Mouse (Mus musculus): ENCODE measurements around the gene Hcn4. TPM values are rescaled to one million over a fixed set of nuclear protein-coding genes. Genes with fewer than 3 reads are reported as not detected.

The Hcn4 gene
- total and polyA plus RNA-seq, 2 experiments from 2014 or later: 0.61 to 7.4 TPM

DNA sequence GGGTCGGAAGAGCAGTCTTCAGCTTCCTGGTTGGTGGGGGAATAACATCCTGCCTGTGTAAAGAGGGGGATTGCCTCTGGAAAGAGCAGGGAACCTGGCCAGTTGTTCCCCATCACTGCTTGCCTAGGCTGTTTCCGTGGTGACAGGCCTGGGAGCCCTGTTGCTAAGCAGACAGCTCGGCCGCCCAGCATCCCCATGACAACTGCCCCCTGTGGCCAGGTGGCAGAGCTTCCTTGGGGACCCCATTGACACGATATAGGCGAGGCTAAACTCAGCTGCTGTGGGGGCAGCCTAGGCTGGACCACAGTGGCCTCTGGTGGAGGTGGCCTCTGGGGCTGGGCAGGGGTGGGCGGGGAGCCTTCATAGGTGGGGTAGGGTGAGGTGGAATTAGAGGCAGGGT, 40.6 kb downstream of the Hcn4 start:
- Histone ChIP-seq H3K4me1 (ENCODE audit: control insufficient read depth, insufficient read depth) (no peaks in the 10 kb centered on the region), H3K9ac (replicated peaks; ENCODE audit: low read depth, low read length) (no peak overlapping the region), H3K9me3 (replicated peaks; ENCODE audit: control insufficient read depth, low read length) (no peaks in the 10 kb centered on the region), H3K4me2 (ENCODE audit: low read depth, low read length) (no peak overlapping the region), H3K36me3 (replicated peaks; ENCODE audit: control insufficient read depth, insufficient read depth, low read length) (no peaks in the 10 kb centered on the region; the same call in 1 of the 2 replicates), H3K4me3 (ENCODE audit: low read depth, low read length) (no peak overlapping the region), H3K27ac (ENCODE audit: low read depth) (no peak overlapping the region), H3K27me3 (ENCODE audit: control insufficient read depth, insufficient read depth, low read length) (0 out of 2 replicates have a peak, but pooled peaks cover 8% of the 10 kb centered on the region)
- TF ChIP-seq CTCF (IDR thresholded peaks at IDR 0.05; ENCODE audit: low read depth) (peak; percentile 9; the same call in 1 of the 2 replicates), EP300 (IDR thresholded peaks at IDR 0.05; ENCODE audit: low read depth) (no peak)
- DNase-seq (ENCODE audit: low spot score) (no peak), ATAC-seq (ENCODE audit: insufficient read depth, low read depth) (no peak)
- WGBS: 34% methylated on average over 7 of the region's 7 CpGs

DNA sequence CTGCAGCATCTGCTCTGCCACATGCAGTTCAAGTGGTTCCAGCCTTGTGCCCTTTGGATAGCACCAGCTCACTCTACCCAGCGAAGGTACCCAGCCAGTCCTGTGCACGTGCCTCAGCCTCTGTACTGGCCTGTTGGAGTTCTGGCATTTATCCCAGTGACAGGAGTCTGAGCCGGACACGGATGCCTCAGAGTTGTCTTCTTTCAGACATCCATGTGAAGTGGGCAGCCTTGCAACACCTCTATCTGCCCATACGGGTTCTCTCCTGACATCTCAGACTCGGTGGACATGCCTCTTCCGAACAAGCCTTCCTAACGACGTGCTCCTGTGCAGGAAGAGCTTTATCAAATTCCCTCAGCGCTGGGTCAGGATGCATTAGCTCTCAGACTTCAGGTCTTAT, 47.9 kb downstream of the Hcn4 start:
- TF ChIP-seq EP300 (IDR thresholded peaks at IDR 0.05; ENCODE audit: low read depth): no peak
- DNase-seq (ENCODE audit: low spot score) (no peak), ATAC-seq (ENCODE audit: insufficient read depth, low read depth) (no peak; the same call in 1 of the 2 replicates)
- Histone ChIP-seq H3K9me3 (replicated peaks; ENCODE audit: control insufficient read depth, low read length) (no peaks in the 10 kb centered on the region), H3K4me2 (ENCODE audit: low read depth, low read length) (no peak overlapping the region), H3K4me3 (ENCODE audit: low read depth, low read length) (no peak overlapping the region), H3K27me3 (ENCODE audit: control insufficient read depth, insufficient read depth, low read length) (no peaks in the 10 kb centered on the region), H3K4me1 (ENCODE audit: control insufficient read depth, insufficient read depth) (no peaks in the 10 kb centered on the region), H3K36me3 (replicated peaks; ENCODE audit: control insufficient read depth, insufficient read depth, low read length) (peaks cover 4% of the 10 kb centered on the region), H3K9ac (replicated peaks; ENCODE audit: low read depth, low read length) (no peak overlapping the region), H3K27ac (ENCODE audit: low read depth) (no peak overlapping the region)
- 16% methylated on average over 10 of the region's 10 CpGs for WGBS

DNA sequence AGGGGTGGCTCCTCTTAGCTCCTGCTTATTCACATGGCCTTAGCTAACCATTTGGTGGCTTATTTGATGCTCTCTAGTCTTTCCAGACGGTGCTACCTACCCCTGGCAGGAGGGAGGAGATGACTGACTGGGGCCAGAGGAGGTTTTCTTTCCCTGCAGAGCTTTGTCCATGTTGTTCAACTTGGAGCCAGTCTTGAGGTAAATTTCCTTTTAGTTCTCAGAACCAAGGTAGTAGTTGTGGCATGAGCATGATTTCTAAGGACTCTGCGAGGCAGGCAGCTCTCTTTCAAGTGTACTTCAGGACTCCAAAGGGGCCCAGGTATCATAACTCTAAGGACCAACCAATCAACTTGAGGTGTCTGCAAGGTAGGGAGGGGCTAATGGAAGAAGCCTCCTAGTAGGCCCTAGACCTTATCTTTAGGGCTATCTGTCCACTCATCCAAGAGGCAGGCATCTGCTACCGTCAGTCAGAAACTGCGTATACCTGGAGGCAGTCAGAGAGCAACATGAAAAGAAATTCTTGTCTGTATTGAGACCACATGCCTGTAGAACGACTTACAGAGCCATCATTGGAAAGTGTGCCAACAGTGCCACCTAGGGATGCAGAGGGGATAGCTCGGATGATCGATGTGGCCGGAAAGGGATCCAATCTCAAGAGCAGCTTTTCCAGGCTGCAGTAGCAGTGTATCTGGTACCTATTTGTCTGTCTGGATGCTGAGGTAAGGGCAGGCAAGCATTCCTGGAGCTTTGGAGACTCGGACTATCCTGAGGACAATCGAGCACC, 50.5 kb downstream of the Hcn4 start:
- H3K9ac ChIP-seq (replicated peaks; ENCODE audit: low read depth, low read length): no peak overlapping the region
- peaks cover 24% of the 10 kb centered on the region for H3K36me3 ChIP-seq (replicated peaks; ENCODE audit: control insufficient read depth, insufficient read depth, low read length)
- peak; percentile 47 for ATAC-seq (ENCODE audit: insufficient read depth, low read depth)
- H3K4me1 ChIP-seq (ENCODE audit: control insufficient read depth, insufficient read depth): no peaks in the 10 kb centered on the region
- H3K4me3 ChIP-seq (ENCODE audit: low read depth, low read length): no peak overlapping the region
- no peaks in the 10 kb centered on the region for H3K27me3 ChIP-seq (ENCODE audit: control insufficient read depth, insufficient read depth, low read length)
- peak; percentile 60 for DNase-seq (ENCODE audit: low spot score)
- H3K9me3 ChIP-seq (replicated peaks; ENCODE audit: control insufficient read depth, low read length): no peaks in the 10 kb centered on the region
- no peak overlapping the region for H3K27ac ChIP-seq (ENCODE audit: low read depth)
- no peak overlapping the region for H3K4me2 ChIP-seq (ENCODE audit: low read depth, low read length)
- TF ChIP-seq EP300 (IDR thresholded peaks at IDR 0.05; ENCODE audit: low read depth): no peak
- peak; percentile 93 for TF ChIP-seq CTCF (IDR thresholded peaks at IDR 0.05; ENCODE audit: low read depth)
- 32% methylated on average over 10 of the region's 10 CpGs for WGBS

DNA sequence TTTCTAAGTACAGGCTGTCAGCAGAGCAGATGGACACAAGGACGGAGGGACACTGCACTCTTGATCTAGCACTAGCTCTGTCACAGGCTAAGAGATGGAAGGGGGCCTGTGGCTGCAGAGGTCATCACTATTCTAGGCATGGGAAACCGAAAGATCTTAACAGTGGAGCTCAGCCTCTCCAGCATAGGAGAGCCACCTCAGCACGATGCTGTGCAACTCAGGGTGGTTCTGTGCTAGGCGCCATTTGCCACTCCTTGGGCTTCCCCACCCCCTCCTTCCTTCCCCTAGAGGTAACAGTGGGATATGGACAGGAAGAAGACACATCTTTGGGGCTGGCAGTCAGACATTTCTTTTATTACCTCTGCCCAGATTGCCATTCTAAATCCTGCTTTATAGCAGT, 51.1 kb downstream of the Hcn4 start:
- Histone ChIP-seq H3K4me3 (ENCODE audit: low read depth, low read length) (no peak overlapping the region), H3K4me2 (ENCODE audit: low read depth, low read length) (no peak overlapping the region), H3K36me3 (replicated peaks; ENCODE audit: control insufficient read depth, insufficient read depth, low read length) (peaks cover 24% of the 10 kb centered on the region), H3K9me3 (replicated peaks; ENCODE audit: control insufficient read depth, low read length) (no peaks in the 10 kb centered on the region), H3K27ac (ENCODE audit: low read depth) (no peak overlapping the region), H3K4me1 (ENCODE audit: control insufficient read depth, insufficient read depth) (no peaks in the 10 kb centered on the region), H3K9ac (replicated peaks; ENCODE audit: low read depth, low read length) (no peak overlapping the region), H3K27me3 (ENCODE audit: control insufficient read depth, insufficient read depth, low read length) (no peaks in the 10 kb centered on the region)
- ATAC-seq (ENCODE audit: insufficient read depth, low read depth): no peak
- TF ChIP-seq EP300 (IDR thresholded peaks at IDR 0.05; ENCODE audit: low read depth): no peak
- TF ChIP-seq CTCF (IDR thresholded peaks at IDR 0.05; ENCODE audit: low read depth): no peak
- no peak for DNase-seq (ENCODE audit: low spot score)
- 81% methylated on average over 4 of the region's 4 CpGs for WGBS

DNA sequence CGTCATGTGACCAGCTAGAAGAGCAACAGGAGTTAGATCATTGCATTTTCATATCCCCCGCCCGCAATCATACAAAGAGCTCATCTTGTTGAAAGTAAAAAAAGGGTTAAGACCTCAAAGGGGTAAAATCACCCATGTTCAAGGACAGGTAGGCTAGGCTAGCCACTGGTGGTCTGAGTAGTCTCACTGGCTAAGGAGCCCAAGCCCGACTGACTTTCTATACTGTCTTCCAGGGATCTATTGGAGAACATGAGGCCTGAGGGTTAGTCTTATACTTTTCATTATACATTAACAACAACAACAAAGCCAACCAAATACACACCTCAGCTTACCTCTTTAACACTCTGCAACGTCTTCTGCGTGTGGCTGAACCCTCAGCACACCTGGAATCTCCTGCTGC, 52.2 kb downstream of the Hcn4 start:
- no peaks in the 10 kb centered on the region for H3K4me1 ChIP-seq (ENCODE audit: control insufficient read depth, insufficient read depth)
- H3K4me3 ChIP-seq (ENCODE audit: low read depth, low read length): no peak overlapping the region
- no peak overlapping the region for H3K4me2 ChIP-seq (ENCODE audit: low read depth, low read length)
- ATAC-seq (ENCODE audit: insufficient read depth, low read depth) (no peak), DNase-seq (ENCODE audit: low spot score) (no peak)
- no peak for TF ChIP-seq CTCF (IDR thresholded peaks at IDR 0.05; ENCODE audit: low read depth)
- no peak for TF ChIP-seq EP300 (IDR thresholded peaks at IDR 0.05; ENCODE audit: low read depth)
- no peak overlapping the region for H3K9ac ChIP-seq (replicated peaks; ENCODE audit: low read depth, low read length)
- no peak overlapping the region for H3K27ac ChIP-seq (ENCODE audit: low read depth)
- H3K27me3 ChIP-seq (ENCODE audit: control insufficient read depth, insufficient read depth, low read length): no peaks in the 10 kb centered on the region
- 94% methylated on average over 6 of the region's 6 CpGs for WGBS
- H3K9me3 ChIP-seq (replicated peaks; ENCODE audit: control insufficient read depth, low read length): no peaks in the 10 kb centered on the region
- peaks cover 26% of the 10 kb centered on the region for H3K36me3 ChIP-seq (replicated peaks; ENCODE audit: control insufficient read depth, insufficient read depth, low read length)
